Mouse (Mus musculus) G1E (cell line): Measurements from ENCODE around the gene Gm17268. TPM values are rescaled to one million over a fixed set of nuclear protein-coding genes. Genes with fewer than 3 reads are reported as not detected.

Experiments
- ATAC-seq: 2 replicates; pipeline ENCODE4 v1.8.0; 2016; ENCODE audit warnings: mild to moderate bottlenecking; ENCODE audit not compliant: insufficient number of reproducible peaks, poor library complexity, low FRiP score, severe bottlenecking; ENCODE audit errors: extremely low read depth
- DNase-seq: peaks from one replicate; pipeline ENCODE4 v3.0.0; 2012; ENCODE audit warnings: low spot score
- H3K27me3 ChIP-seq: 2 replicates; pipeline ENCODE4 v1.6.1; 2012; ENCODE audit warnings: mild to moderate bottlenecking, low read length, inconsistent platforms; ENCODE audit not compliant: insufficient read depth
- H3K36me3 ChIP-seq: replicated peaks from 2 replicates; pipeline ENCODE3; 2012; ENCODE audit warnings: mild to moderate bottlenecking, inconsistent platforms
- H3K4me1 ChIP-seq: 2 replicates; pipeline ENCODE4 v1.6.1; 2012; ENCODE audit warnings: low read depth, low read length, inconsistent platforms, mixed read lengths; ENCODE audit not compliant: insufficient read depth
- H3K4me3 ChIP-seq: 2 replicates; pipeline ENCODE4 v1.5.1; 2012; ENCODE audit warnings: low read depth, mild to moderate bottlenecking, inconsistent platforms, low read length, moderate library complexity, mixed read lengths
- H3K9me3 ChIP-seq: replicated peaks from 2 replicates; pipeline ENCODE4 v1.6.1; 2012; ENCODE audit warnings: inconsistent platforms
- CTCF ChIP-seq: IDR thresholded peaks from 2 replicates; pipeline ENCODE4 v1.5.1; 2012; ENCODE audit warnings: low read depth, low read length, inconsistent platforms, mixed read lengths
- GATA1 ChIP-seq: IDR thresholded peaks from 2 replicates; pipeline ENCODE4 v1.6.1; 2012; ENCODE audit warnings: borderline replicate concordance, low read length, inconsistent platforms, mixed read lengths
- GATA2 ChIP-seq: IDR thresholded peaks from 2 replicates; pipeline ENCODE4 v1.6.1; 2012; ENCODE audit warnings: low read depth, low read length, inconsistent platforms, borderline replicate concordance
- POLR2AphosphoS5 ChIP-seq: IDR thresholded peaks from 2 replicates; pipeline ENCODE4 v1.6.1; 2012; ENCODE audit warnings: low read depth, low read length, inconsistent platforms; ENCODE audit not compliant: insufficient replicate concordance
- TAL1 ChIP-seq: conservative IDR thresholded peaks from 2 replicates; pipeline ENCODE4 v1.6.1; 2012; ENCODE audit warnings: low read depth, low read length, inconsistent platforms, mixed read lengths
- polyA plus RNA-seq: library from polyadenylated mRNA; stranded (reverse); fragments of >175 nt; gene quantifications from 2 replicates; pipeline ENCODE4 v1.2.3, GENCODE M21; 2012
- total RNA-seq, 2 experiments: library from RNA; stranded (forward) in 1 of 2; stranded (reverse) in 1 of 2; fragments of 200-1000 nt in 1 of 2; fragments of >200 nt in 1 of 2; fragmentation: Nextera tagmentation in 1 of 2; gene quantifications; 2 replicates each; pipeline ENCODE4 v1.2.3; 2014 to 2017

Gene Gm17268
- total and polyA plus RNA-seq, 3 experiments, result not detected

GRCm38 (mm10) chr11:82072374-82072773 is 34.0 kb upstream of the Gm17268 start:
- DNase-seq, result no peak
- H3K4me3 ChIP-seq, result no peak overlapping the region
- no peaks in the 10 kb centered on the region for H3K27me3 ChIP-seq
- no peak for TF ChIP-seq POLR2AphosphoS5
- TF ChIP-seq GATA2, result no peak
- no peak for TF ChIP-seq GATA1
- TF ChIP-seq TAL1, result no peak
- no peak for TF ChIP-seq CTCF
- no peaks in the 10 kb centered on the region for H3K36me3 ChIP-seq
- peaks cover 57% of the 10 kb centered on the region for H3K9me3 ChIP-seq
- H3K4me1 ChIP-seq, result no peaks in the 10 kb centered on the region
- ATAC-seq, result no peak

- ATAC-seq, result no peak
- peaks cover 59% of the 10 kb centered on the region for H3K9me3 ChIP-seq
- no peaks in the 10 kb centered on the region for H3K27me3 ChIP-seq
- no peaks in the 10 kb centered on the region for H3K36me3 ChIP-seq
- no peak for DNase-seq
- H3K4me1 ChIP-seq, result no peaks in the 10 kb centered on the region
- no peak overlapping the region for H3K4me3 ChIP-seq
- TF ChIP-seq GATA1 (no peak), CTCF (no peak), TAL1 (no peak), POLR2AphosphoS5 (no peak), GATA2 (no peak)
These were observed 32.7 kb upstream of the Gm17268 start for GRCm38 (mm10) chr11:82071076-82071475.

DNA sequence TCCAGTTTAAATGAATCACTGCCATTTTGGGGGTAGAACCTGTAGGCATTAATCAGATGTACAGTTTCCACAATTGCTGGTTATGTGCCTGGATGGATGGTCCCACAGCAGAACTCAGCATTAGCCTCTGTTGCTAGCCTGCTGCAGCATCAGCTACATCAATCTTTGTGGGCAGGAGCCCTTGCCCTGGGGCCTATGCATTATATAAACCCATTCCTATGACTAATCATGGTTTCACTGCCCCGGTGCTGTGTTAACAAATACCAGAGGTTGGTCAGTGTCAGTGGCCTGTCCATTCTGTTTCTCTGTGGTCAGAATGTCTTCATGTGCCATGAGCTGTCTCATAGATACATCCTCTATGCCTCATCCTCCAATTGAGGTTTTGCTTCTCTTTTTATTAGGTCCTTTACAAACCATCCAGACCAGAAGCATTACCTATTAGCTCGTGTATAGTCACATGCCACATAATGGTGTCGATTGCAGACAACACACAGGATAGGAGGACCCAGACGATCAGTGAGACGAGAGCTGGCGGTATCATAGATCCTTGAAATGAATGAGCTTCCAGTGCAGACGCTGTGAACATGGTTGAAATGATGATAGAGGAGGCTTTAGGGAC is 28.7 kb upstream of the Gm17268 start:
- ATAC-seq (no peak), DNase-seq (no peak)
- Histone ChIP-seq H3K36me3 (no peaks in the 10 kb centered on the region), H3K9me3 (peaks cover 40% of the 10 kb centered on the region), H3K4me1 (no peaks in the 10 kb centered on the region), H3K4me3 (no peak overlapping the region), H3K27me3 (no peaks in the 10 kb centered on the region)
- no peak for TF ChIP-seq TAL1
- TF ChIP-seq GATA2, result no peak

- Histone ChIP-seq H3K9me3 (peaks cover 26% of the 10 kb centered on the region), H3K4me3 (no peak overlapping the region), H3K27me3 (no peaks in the 10 kb centered on the region), H3K36me3 (no peaks in the 10 kb centered on the region), H3K4me1 (no peaks in the 10 kb centered on the region)
- ATAC-seq, result no peak
- TF ChIP-seq TAL1 (no peak), GATA2 (no peak), POLR2AphosphoS5 (no peak), CTCF (no peak), GATA1 (no peak)
- DNase-seq, result no peak
These were observed 25.1 kb upstream of the Gm17268 start for GRCm38 (mm10) chr11:82063454-82063853.

DNA sequence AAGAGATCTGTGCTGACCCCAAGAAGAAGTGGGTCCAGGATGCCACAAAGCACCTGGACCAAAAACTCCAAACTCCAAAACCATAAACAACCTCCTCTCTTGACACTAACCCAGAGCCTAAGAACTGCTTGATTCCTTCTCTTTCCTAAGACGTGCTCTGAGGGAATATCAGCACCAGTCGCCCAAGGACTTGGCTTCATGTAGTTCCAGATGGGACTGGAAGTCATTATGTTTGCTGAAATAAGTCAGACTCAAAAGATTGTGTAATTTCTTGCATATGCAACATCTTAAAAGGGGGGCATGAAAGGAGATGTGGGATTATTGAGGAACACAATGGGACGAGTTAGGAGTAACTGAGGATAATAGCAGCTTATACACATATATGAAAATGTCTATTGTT is 23.9 kb upstream of the Gm17268 start:
- Histone ChIP-seq H3K9me3 (peaks cover 32% of the 10 kb centered on the region), H3K36me3 (no peaks in the 10 kb centered on the region), H3K4me3 (no peak overlapping the region), H3K27me3 (no peaks in the 10 kb centered on the region), H3K4me1 (no peaks in the 10 kb centered on the region)
- DNase-seq, result no peak
- no peak for TF ChIP-seq GATA1
- TF ChIP-seq TAL1, result no peak
- TF ChIP-seq GATA2, result no peak
- no peak for TF ChIP-seq CTCF
- TF ChIP-seq POLR2AphosphoS5, result no peak
- no peak for ATAC-seq

DNA sequence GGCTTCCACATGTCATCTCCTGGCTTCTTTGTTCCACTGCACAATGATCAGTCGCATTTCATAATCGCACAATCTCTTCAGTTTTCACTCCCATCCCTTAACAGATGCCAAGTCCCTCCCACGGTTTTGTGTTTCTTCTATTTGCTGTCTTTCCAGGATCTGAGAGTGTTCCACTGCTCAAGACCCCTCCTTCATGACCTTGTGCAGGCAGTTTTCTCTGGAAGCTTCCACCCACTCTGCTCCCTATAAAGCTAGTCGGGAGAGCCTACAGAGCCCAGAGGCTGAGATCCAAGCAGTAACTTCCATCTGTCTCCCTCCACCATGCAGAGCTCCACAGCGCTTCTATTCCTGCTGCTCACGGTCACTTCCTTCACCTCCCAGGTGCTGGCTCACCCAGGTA is 19.3 kb upstream of the Gm17268 start, which contains the start of gene Ccl11:
Gene Ccl11, plus strand, starts transcription at position 178 of the 400 bp plus-strand sequence.
- H3K4me1 ChIP-seq, result no peaks in the 10 kb centered on the region
- no peaks in the 10 kb centered on the region for H3K27me3 ChIP-seq
- TF ChIP-seq TAL1 (no peak), POLR2AphosphoS5 (no peak), GATA2 (no peak)
- H3K9me3 ChIP-seq, result peaks cover 36% of the 10 kb centered on the region
- ATAC-seq (no peak), DNase-seq (no peak)
- no peak within 1 kb of the TSS for H3K4me3 ChIP-seq
- no peaks in the 10 kb centered on the region for H3K36me3 ChIP-seq
